Mouse (Mus musculus): ENCODE data around the gene Pitpnm1. TPM values are rescaled to one million over a fixed set of nuclear protein-coding genes. Genes with fewer than 3 reads are reported as not detected.

Pitpnm1 gene
- 133 and 136 TPM in 2 replicates for polyA plus RNA-seq (2012; rRNA removed)

GRCm38 (mm10) chr19:4099837-4100717 lies at the start of gene Pitpnm1:
Pitpnm1 (plus strand) TSS chr19:4099998.

DNA sequence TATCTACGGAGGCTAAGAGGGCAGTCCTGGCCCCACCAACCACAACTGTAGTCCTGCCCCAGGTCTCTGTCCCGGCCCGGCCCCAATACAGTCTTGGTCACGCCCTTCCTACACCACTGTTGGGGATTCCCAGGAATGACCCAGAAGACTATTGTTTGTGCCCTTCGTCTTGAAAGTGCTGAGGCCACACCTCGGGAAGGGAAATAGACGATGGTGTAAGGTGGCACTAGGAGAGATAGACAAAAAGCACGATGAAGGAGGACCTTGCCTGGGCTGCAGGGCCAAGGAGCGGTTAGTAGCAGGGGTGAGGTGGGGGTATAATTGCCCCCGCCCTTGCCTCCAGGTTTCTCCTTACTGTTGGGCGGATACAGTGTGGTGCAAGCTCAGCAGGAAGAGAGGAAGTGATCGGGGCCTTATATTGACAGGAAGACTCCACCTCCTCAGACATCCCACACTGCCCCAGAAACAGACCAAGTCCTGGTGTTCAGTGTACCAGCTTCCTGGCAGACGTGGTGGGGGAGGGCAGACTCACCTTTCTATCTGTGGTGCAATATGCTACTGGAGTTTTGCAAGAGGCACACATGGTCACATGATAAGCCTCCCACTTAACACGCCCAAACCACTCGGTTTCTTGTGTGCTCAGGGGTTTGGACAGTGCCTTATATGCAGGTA lies 40.6 kb upstream of the Pitpnm1 start, which contains the start of gene Gstp3:
Gene Gstp3, minus strand, starts transcription at position 501 of the 672 bp plus-strand sequence.

DNA sequence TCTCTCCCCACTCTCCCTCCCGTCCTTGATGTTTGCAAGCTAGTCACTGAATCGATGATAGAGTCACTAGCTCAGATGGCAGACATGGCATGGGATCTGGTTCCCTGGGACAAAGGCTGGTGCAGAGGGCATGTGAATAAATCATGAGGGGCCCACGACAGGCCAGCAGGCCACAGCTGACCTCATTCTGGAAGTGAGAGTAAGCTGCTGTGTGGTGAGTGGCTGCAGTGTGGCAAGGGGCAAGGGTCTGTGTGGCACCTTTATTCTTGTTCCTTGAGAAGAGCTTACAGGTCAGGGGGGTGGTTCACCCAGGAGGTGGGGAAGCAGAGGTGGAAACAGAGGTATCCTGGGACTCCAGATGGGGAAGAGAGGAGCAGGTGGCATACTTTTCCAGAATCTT lies 18.4 kb upstream of the Pitpnm1 start, which contains the start of gene Cabp2:
Gene Cabp2, plus strand, starts transcription at position 185 of the 400 bp plus-strand sequence.

GRCm38 (mm10) chr19:4096642-4097440 lies 3.0 kb upstream of the Pitpnm1 start, which contains the start of gene Cdk2ap2:
Cdk2ap2 (plus strand) TSS chr19:4097182.

DNA sequence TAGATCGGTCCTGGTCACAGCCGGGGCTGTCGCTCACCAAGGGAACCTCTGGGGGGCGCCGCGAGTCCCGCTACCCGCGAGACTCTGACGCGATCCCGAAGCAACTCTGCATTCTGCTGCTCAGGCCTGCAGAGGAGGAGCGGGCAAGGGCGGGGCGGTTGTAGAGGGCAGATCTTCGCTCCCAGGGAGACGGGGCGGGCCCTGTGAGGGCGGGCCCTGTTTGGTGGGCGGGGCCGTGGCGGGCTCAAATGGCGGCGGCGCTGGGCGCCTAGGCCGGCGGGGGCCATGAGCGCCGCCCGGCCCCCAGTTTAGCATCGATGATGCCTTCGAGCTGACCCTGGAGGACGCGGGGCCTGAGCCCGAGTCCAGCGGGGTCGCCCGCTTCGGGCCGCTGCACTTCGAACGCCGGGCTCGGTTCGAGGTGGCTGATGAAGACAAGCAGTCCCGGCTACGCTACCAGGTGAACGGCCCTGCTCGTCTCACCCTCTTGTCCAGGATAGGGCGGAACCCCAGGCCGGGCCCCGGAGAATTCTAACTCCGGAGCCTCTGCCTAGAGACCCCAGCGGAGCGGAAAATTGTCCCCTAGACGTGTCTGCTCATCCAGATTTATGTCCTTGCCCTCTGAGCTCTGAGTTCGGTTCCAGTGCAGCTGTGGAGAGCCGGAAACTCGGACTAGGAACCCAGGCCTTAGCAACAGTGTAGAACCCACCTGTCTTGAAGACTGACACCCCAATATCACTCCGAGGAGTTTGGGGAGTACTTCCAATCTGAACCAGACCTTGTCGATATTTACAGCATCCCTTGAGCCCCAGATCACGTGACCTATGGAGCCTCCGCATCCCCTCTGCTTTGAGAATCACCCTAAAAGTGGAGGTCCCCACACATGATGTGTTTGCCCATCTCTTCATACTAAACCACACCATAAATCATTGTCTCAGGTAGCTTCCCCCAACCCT lies 26.2 kb downstream of the Pitpnm1 start, which contains the start of gene Aip:
Gene Aip, minus strand, starts transcription at position 118 of the 956 bp plus-strand sequence.

GRCm38 (mm10) chr19:4139446-4139845 lies 39.6 kb downstream of the Pitpnm1 start, which contains the start of gene Gpr152:
Gpr152 (plus strand) TSS chr19:4139787.

DNA sequence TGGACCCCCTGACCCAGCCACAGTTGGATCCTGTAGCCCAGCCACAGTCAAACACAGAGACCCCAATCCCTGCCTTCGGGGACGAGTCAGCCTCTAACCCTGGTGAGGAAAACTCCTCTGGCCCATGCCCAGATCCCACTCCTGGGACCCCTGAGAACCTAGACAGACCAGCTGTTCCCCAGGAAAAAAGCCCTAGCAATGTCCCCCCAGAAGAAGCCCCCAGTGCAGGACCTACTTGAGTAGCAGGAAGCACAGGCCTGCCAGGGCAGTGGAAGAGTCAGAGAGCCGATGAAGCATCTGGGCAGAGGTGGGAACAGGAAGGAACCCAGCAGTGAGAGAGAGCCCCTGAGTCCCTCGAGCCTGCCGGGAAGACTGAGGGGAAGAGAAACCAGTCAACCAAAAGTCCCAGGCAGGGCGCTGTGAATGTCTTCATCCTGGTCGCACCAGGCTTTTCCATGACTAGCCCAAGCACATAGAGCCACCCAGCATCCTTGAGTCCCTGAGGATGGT lies 44.0 kb downstream of the Pitpnm1 start, which contains the start of gene Cabp4:
Gene Cabp4, minus strand, starts transcription at position 275 of the 510 bp plus-strand sequence.

GRCm38 (mm10) chr19:4148491-4148806 lies 48.7 kb downstream of the Pitpnm1 start, which contains the start of gene Coro1b:
Coro1b (plus strand) TSS chr19:4148619.

DNA sequence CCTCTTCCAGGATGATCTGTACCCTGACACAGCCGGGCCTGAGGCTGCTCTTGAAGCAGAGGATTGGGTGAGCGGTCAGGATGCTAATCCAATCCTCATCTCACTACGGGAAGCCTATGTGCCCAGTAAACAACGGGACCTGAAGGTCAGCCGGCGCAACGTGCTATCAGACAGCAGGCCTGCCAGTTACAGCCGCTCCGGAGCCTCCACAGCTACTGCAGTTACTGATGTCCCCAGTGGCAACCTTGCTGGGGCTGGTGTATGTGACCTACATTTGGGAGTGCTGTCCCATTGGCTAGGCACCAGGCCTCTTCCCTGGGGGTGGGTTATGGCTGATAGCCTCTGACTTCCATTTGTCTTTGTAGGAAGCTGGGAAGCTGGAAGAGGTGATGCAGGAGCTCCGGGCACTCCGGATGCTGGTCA lies 53.4 kb downstream of the Pitpnm1 start, which contains the start of gene Ptprcap:
Gene Ptprcap, plus strand, starts transcription at position 373 of the 423 bp plus-strand sequence.

GRCm38 (mm10) chr19:4162646-4163542 lies 63.1 kb downstream of the Pitpnm1 start, which contains the start of gene Rps6kb2:
Rps6kb2 (minus strand) TSS chr19:4163354.

Other genes starting within 250 kb of the Pitpnm1 start
- gene Chka, start 248.2 kb upstream of the Pitpnm1 start, polyA plus RNA-seq (2012; rRNA removed) = 35.3 and 37.1 TPM in 2 replicates
- 146 and 188 TPM in 2 replicates for gene Tcirg1, start 192.9 kb upstream of the Pitpnm1 start, polyA plus RNA-seq (2012; rRNA removed)
- gene Ndufs8, start 187.2 kb upstream of the Pitpnm1 start, polyA plus RNA-seq (2012; rRNA removed) = 279 and 336 TPM in 2 replicates
- 14.9 and 17.0 TPM in 2 replicates for gene Aldh3b1, start 170.2 kb upstream of the Pitpnm1 start, polyA plus RNA-seq (2012; rRNA removed)
- 160 and 202 TPM in 2 replicates for gene Unc93b1, start 164.8 kb upstream of the Pitpnm1 start, polyA plus RNA-seq (2012; rRNA removed)
- gene Aldh3b3, start 141.4 kb upstream of the Pitpnm1 start, polyA plus RNA-seq (2012; rRNA removed) = 0.15 and 0.35 TPM in 2 replicates
- gene Aldh3b2, start 127.7 kb upstream of the Pitpnm1 start, polyA plus RNA-seq (2012; rRNA removed) = 14.5 and 14.7 TPM in 2 replicates
- 55.2 and 55.9 TPM in 2 replicates for gene Acy3, start 113.4 kb upstream of the Pitpnm1 start, polyA plus RNA-seq (2012; rRNA removed)
- gene Tbx10, start 107.2 kb upstream of the Pitpnm1 start, polyA plus RNA-seq (2012; rRNA removed) = not detected in 2 replicates
- 18.7 and 25.7 TPM in 2 replicates for gene Nudt8, start 99.4 kb upstream of the Pitpnm1 start, polyA plus RNA-seq (2012; rRNA removed)
- 2.1 and 2.5 TPM in 2 replicates for gene Gm49405, start 99.4 kb upstream of the Pitpnm1 start, polyA plus RNA-seq (2012; rRNA removed)
- gene Doc2g, start 96.7 kb upstream of the Pitpnm1 start, polyA plus RNA-seq (2012; rRNA removed) = 10.8 and 11.5 TPM in 2 replicates
- gene Ndufv1, start 87.2 kb upstream of the Pitpnm1 start, polyA plus RNA-seq (2012; rRNA removed) = 185 and 192 TPM in 2 replicates
- gene Gstp1, start 62.0 kb upstream of the Pitpnm1 start, polyA plus RNA-seq (2012; rRNA removed) = 871 and 970 TPM in 2 replicates
- gene Gstp2, start 54.0 kb upstream of the Pitpnm1 start, polyA plus RNA-seq (2012; rRNA removed) = 192 and 247 TPM in 2 replicates
- 8.4 and 8.5 TPM in 2 replicates for gene Gstp3, start 40.4 kb upstream of the Pitpnm1 start, polyA plus RNA-seq (2012; rRNA removed)
- 2.5 TPM in 1 of 2 replicates, not detected in the other for gene Cabp2, start 18.4 kb upstream of the Pitpnm1 start, polyA plus RNA-seq (2012; rRNA removed)
- 321 and 393 TPM in 2 replicates for gene Cdk2ap2, start 2.8 kb upstream of the Pitpnm1 start, polyA plus RNA-seq (2012; rRNA removed)
- gene Aip, start 25.9 kb downstream of the Pitpnm1 start, polyA plus RNA-seq (2012; rRNA removed) = 65.0 and 68.8 TPM in 2 replicates
- gene Gpr152, start 39.8 kb downstream of the Pitpnm1 start, polyA plus RNA-seq (2012; rRNA removed) = 0.02 and 0.05 TPM in 2 replicates
- gene Cabp4, start 44.0 kb downstream of the Pitpnm1 start, polyA plus RNA-seq (2012; rRNA removed) = 0.15 and 0.28 TPM in 2 replicates
- 657 and 730 TPM in 2 replicates for gene Coro1b, start 48.6 kb downstream of the Pitpnm1 start, polyA plus RNA-seq (2012; rRNA removed)
- gene Ptprcap, start 53.6 kb downstream of the Pitpnm1 start, polyA plus RNA-seq (2012; rRNA removed) = 74.8 and 129 TPM in 2 replicates
- 38.0 and 53.9 TPM in 2 replicates for gene Rps6kb2, start 63.4 kb downstream of the Pitpnm1 start, polyA plus RNA-seq (2012; rRNA removed)
- gene Carns1, start 75.5 kb downstream of the Pitpnm1 start, polyA plus RNA-seq (2012; rRNA removed) = 5.3 and 9.0 TPM in 2 replicates
- 9.9 and 10.0 TPM in 2 replicates for gene Tbc1d10c, start 91.3 kb downstream of the Pitpnm1 start, polyA plus RNA-seq (2012; rRNA removed)
- gene Ppp1ca, start 92.1 kb downstream of the Pitpnm1 start, polyA plus RNA-seq (2012; rRNA removed) = 488 and 523 TPM in 2 replicates
- 15.7 and 22.4 TPM in 2 replicates for gene Rad9a, start 101.7 kb downstream of the Pitpnm1 start, polyA plus RNA-seq (2012; rRNA removed)
- gene Clcf1, start 114.2 kb downstream of the Pitpnm1 start, polyA plus RNA-seq (2012; rRNA removed) = 8.3 and 14.8 TPM in 2 replicates
- not detected in 2 replicates for gene AC109138.7, start 114.4 kb downstream of the Pitpnm1 start, polyA plus RNA-seq (2012; rRNA removed)
- 86.7 and 104 TPM in 2 replicates for gene Pold4, start 131.9 kb downstream of the Pitpnm1 start, polyA plus RNA-seq (2012; rRNA removed)
- 188 and 216 TPM in 2 replicates for gene Ssh3, start 169.2 kb downstream of the Pitpnm1 start, polyA plus RNA-seq (2012; rRNA removed)
- 4.3 and 7.3 TPM in 2 replicates for gene Ankrd13d, start 183.1 kb downstream of the Pitpnm1 start, polyA plus RNA-seq (2012; rRNA removed)
- 120 and 123 TPM in 2 replicates for gene Grk2, start 206.2 kb downstream of the Pitpnm1 start, polyA plus RNA-seq (2012; rRNA removed)